Mouse (Mus musculus): ENCODE measurements around the gene Cfb. TPM values are rescaled to one million over a fixed set of nuclear protein-coding genes. Genes with fewer than 3 reads are reported as not detected.

Gene Cfb
- total and polyA plus RNA-seq, 2 experiments: 709 to 1,577 TPM

DNA sequence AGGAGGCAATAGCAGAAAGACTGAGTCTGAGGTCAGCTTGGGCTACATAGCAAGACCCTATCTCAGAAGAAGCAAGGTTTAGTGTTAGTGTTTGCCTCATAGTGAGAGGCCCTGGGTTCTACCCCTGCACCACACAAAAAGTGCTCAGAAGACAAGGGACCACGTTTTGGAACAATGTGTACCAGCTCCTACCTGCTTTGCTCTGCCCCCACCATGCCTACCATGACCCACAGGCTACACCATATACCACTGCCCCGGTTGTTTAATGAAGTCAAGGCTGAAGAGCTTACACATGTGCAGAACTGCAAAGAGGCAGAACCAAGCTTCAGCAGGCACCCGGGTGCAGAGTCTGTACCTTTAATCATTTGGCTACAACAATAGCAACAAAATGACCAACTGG lies 55.1 kb downstream of the Cfb start:
- Histone ChIP-seq H3K9ac (ENCODE audit: low read depth, low read length) (no peak overlapping the region), H3K27ac (replicated peaks; ENCODE audit: insufficient read depth, low read depth, low read length) (no peak overlapping the region), H3K4me1 (ENCODE audit: control insufficient read depth, insufficient read depth, low read length) (peaks cover 13% of the 10 kb centered on the region), H3K36me3 (ENCODE audit: control insufficient read depth, insufficient read depth, low read length) (no peaks in the 10 kb centered on the region), H3K4me3 (ENCODE audit: insufficient read depth, low read depth, low read length) (no peak overlapping the region), H3K79me2 (ENCODE audit: control insufficient read depth, insufficient read depth, low read length) (no peaks in the 10 kb centered on the region), H3K27me3 (ENCODE audit: control insufficient read depth, insufficient read depth, low read length) (no peaks in the 10 kb centered on the region)
- no peak for DNase-seq (ENCODE audit: extremely low read depth, low read depth, low spot score)
- no peak for TF ChIP-seq POLR2A (IDR thresholded peaks at IDR 0.05; ENCODE audit: extremely low read depth, insufficient read depth, low read length)
- TF ChIP-seq CTCF (IDR thresholded peaks at IDR 0.05; ENCODE audit: low read depth, low read length): no peak
- WGBS: 85% methylated on average over 3 of the region's 3 CpGs

Other genes with a start within 250 kb of the Cfb start
Only the 30 nearest of the 36 such genes appear.
- gene Fkbpl, start 217.8 kb downstream of the Cfb start, total RNA-seq (2014; rRNA removed): 4.2 and 5.3 TPM in 2 replicates
- gene Fkbpl, start 217.8 kb downstream of the Cfb start, polyA plus RNA-seq (2012; rRNA removed): 2.0 and 3.0 TPM in 2 replicates
- gene Atf6b, start 215.4 kb downstream of the Cfb start, total RNA-seq (2014; rRNA removed): 4.4 and 6.6 TPM in 2 replicates
- gene Atf6b, start 215.4 kb downstream of the Cfb start, polyA plus RNA-seq (2012; rRNA removed): 29.8 and 34.6 TPM in 2 replicates
- gene Tnxb, start 192.0 kb downstream of the Cfb start, total RNA-seq (2014; rRNA removed): 3.6 and 5.6 TPM in 2 replicates
- gene Tnxb, start 192.0 kb downstream of the Cfb start, polyA plus RNA-seq (2012; rRNA removed): 2.4 and 3.5 TPM in 2 replicates
- gene C4b, start 118.6 kb downstream of the Cfb start, total RNA-seq (2014; rRNA removed): 421 and 487 TPM in 2 replicates
- gene C4b, start 118.6 kb downstream of the Cfb start, polyA plus RNA-seq (2012; rRNA removed): 561 and 742 TPM in 2 replicates
- 0.18 and 12.8 TPM in 2 replicates for gene Cyp21a1, start 58.0 kb downstream of the Cfb start, total RNA-seq (2014; rRNA removed)
- gene Cyp21a1, start 58.0 kb downstream of the Cfb start, polyA plus RNA-seq (2012; rRNA removed): 0.10 TPM in 1 of 2 replicates, not detected in the other
- 7.6 and 7.9 TPM in 2 replicates for gene Stk19, start 25.6 kb downstream of the Cfb start, total RNA-seq (2014; rRNA removed)
- gene Stk19, start 25.6 kb downstream of the Cfb start, polyA plus RNA-seq (2012; rRNA removed): 16.6 and 19.8 TPM in 2 replicates
- gene Dxo, start 25.5 kb downstream of the Cfb start, total RNA-seq (2014; rRNA removed): 9.7 and 12.8 TPM in 2 replicates
- gene Dxo, start 25.5 kb downstream of the Cfb start, polyA plus RNA-seq (2012; rRNA removed): 26.3 and 36.6 TPM in 2 replicates
- 32.0 and 39.4 TPM in 2 replicates for gene Skiv2l, start 12.3 kb downstream of the Cfb start, total RNA-seq (2014; rRNA removed)
- gene Skiv2l, start 12.3 kb downstream of the Cfb start, polyA plus RNA-seq (2012; rRNA removed): 51.1 and 61.7 TPM in 2 replicates
- 21.9 and 22.0 TPM in 2 replicates for gene Nelfe, start 12.1 kb downstream of the Cfb start, total RNA-seq (2014; rRNA removed)
- 14.9 and 17.1 TPM in 2 replicates for gene Nelfe, start 12.1 kb downstream of the Cfb start, polyA plus RNA-seq (2012; rRNA removed)
- gene Zbtb12, start 17.0 kb upstream of the Cfb start, total RNA-seq (2014; rRNA removed): 1.8 and 3.2 TPM in 2 replicates
- gene Zbtb12, start 17.0 kb upstream of the Cfb start, polyA plus RNA-seq (2012; rRNA removed): 3.3 and 4.6 TPM in 2 replicates
- 1.1 TPM in 1 of 2 replicates, not detected in the other for gene Gm20547, start 19.5 kb upstream of the Cfb start, total RNA-seq (2014; rRNA removed)
- gene Gm20547, start 19.5 kb upstream of the Cfb start, polyA plus RNA-seq (2012; rRNA removed): 0.09 TPM in 1 of 2 replicates, not detected in the other
- 101 and 113 TPM in 2 replicates for gene C2, start 35.7 kb upstream of the Cfb start, total RNA-seq (2014; rRNA removed)
- 65.1 and 82.1 TPM in 2 replicates for gene C2, start 35.7 kb upstream of the Cfb start, polyA plus RNA-seq (2012; rRNA removed)
- 45.2 and 54.6 TPM in 2 replicates for gene Ehmt2, start 36.0 kb upstream of the Cfb start, total RNA-seq (2014; rRNA removed)
- 81.8 and 103 TPM in 2 replicates for gene Ehmt2, start 36.0 kb upstream of the Cfb start, polyA plus RNA-seq (2012; rRNA removed)
- gene Slc44a4, start 51.9 kb upstream of the Cfb start, total RNA-seq (2014; rRNA removed): 0.13 and 0.18 TPM in 2 replicates
- gene Slc44a4, start 51.9 kb upstream of the Cfb start, polyA plus RNA-seq (2012; rRNA removed): 0.34 and 0.35 TPM in 2 replicates
- 27.6 and 36.8 TPM in 2 replicates for gene Neu1, start 68.7 kb upstream of the Cfb start, total RNA-seq (2014; rRNA removed)
- 52.5 and 62.5 TPM in 2 replicates for gene Neu1, start 68.7 kb upstream of the Cfb start, polyA plus RNA-seq (2012; rRNA removed)
- 3.6 and 10.1 TPM in 2 replicates for gene Hspa1b, start 96.7 kb upstream of the Cfb start, total RNA-seq (2014; rRNA removed)
- 10.0 and 11.2 TPM in 2 replicates for gene Hspa1b, start 96.7 kb upstream of the Cfb start, polyA plus RNA-seq (2012; rRNA removed)
- gene Gm20481, start 107.4 kb upstream of the Cfb start, total RNA-seq (2014; rRNA removed): not detected in 2 replicates
- gene Gm20481, start 107.4 kb upstream of the Cfb start, polyA plus RNA-seq (2012; rRNA removed): not detected in 2 replicates
- 0.18 and 0.60 TPM in 2 replicates for gene Hspa1a, start 109.6 kb upstream of the Cfb start, total RNA-seq (2014; rRNA removed)
- 0.45 TPM in 2 replicates for gene Hspa1a, start 109.6 kb upstream of the Cfb start, polyA plus RNA-seq (2012; rRNA removed)
- 0.18 TPM in 1 of 2 replicates, not detected in the other for gene Hspa1l, start 110.2 kb upstream of the Cfb start, total RNA-seq (2014; rRNA removed)
- gene Hspa1l, start 110.2 kb upstream of the Cfb start, polyA plus RNA-seq (2012; rRNA removed): 0.05 TPM in 1 of 2 replicates, not detected in the other
- gene Lsm2, start 119.3 kb upstream of the Cfb start, total RNA-seq (2014; rRNA removed): 7.9 and 11.1 TPM in 2 replicates
- 55.1 and 63.0 TPM in 2 replicates for gene Lsm2, start 119.3 kb upstream of the Cfb start, polyA plus RNA-seq (2012; rRNA removed)
- gene Vars, start 138.5 kb upstream of the Cfb start, total RNA-seq (2014; rRNA removed): 11.8 and 27.5 TPM in 2 replicates
- gene Vars, start 138.5 kb upstream of the Cfb start, polyA plus RNA-seq (2012; rRNA removed): 39.8 and 52.7 TPM in 2 replicates
- gene Vwa7, start 154.1 kb upstream of the Cfb start, total RNA-seq (2014; rRNA removed): 0.07 and 0.09 TPM in 2 replicates
- 0.16 and 0.27 TPM in 2 replicates for gene Vwa7, start 154.1 kb upstream of the Cfb start, polyA plus RNA-seq (2012; rRNA removed)
- 0.54 TPM in 1 of 2 replicates, not detected in the other for gene Sapcd1, start 165.5 kb upstream of the Cfb start, total RNA-seq (2014; rRNA removed)
- gene Sapcd1, start 165.5 kb upstream of the Cfb start, polyA plus RNA-seq (2012; rRNA removed): 0.66 TPM in 1 of 2 replicates, not detected in the other
- 1.0 and 2.0 TPM in 2 replicates for gene Msh5, start 184.2 kb upstream of the Cfb start, total RNA-seq (2014; rRNA removed)
- 1.1 and 3.9 TPM in 2 replicates for gene Msh5, start 184.2 kb upstream of the Cfb start, polyA plus RNA-seq (2012; rRNA removed)
- 15.9 and 20.3 TPM in 2 replicates for gene Clic1, start 187.4 kb upstream of the Cfb start, total RNA-seq (2014; rRNA removed)
- 12.2 and 16.8 TPM in 2 replicates for gene Clic1, start 187.4 kb upstream of the Cfb start, polyA plus RNA-seq (2012; rRNA removed)
- gene Ddah2, start 196.5 kb upstream of the Cfb start, total RNA-seq (2014; rRNA removed): 3.0 and 3.6 TPM in 2 replicates
- gene Ddah2, start 196.5 kb upstream of the Cfb start, polyA plus RNA-seq (2012; rRNA removed): 3.8 and 3.9 TPM in 2 replicates
- not detected in 2 replicates for gene Ly6g6c, start 202.9 kb upstream of the Cfb start, total RNA-seq (2014; rRNA removed)
- not detected in 2 replicates for gene Ly6g6c, start 202.9 kb upstream of the Cfb start, polyA plus RNA-seq (2012; rRNA removed)
- 0.18 TPM in 1 of 2 replicates, not detected in the other for gene Mpig6b, start 203.7 kb upstream of the Cfb start, total RNA-seq (2014; rRNA removed)
- 0.06 TPM in 1 of 2 replicates, not detected in the other for gene Mpig6b, start 203.7 kb upstream of the Cfb start, polyA plus RNA-seq (2012; rRNA removed)
- 0.37 TPM in 1 of 2 replicates, not detected in the other for gene Ly6g6e, start 214.4 kb upstream of the Cfb start, total RNA-seq (2014; rRNA removed)
- 0.33 and 0.35 TPM in 2 replicates for gene Ly6g6e, start 214.4 kb upstream of the Cfb start, polyA plus RNA-seq (2012; rRNA removed)
- 0.47 TPM in 1 of 2 replicates, not detected in the other for gene Ly6g6d, start 215.5 kb upstream of the Cfb start, total RNA-seq (2014; rRNA removed)
- 0.24 and 0.67 TPM in 2 replicates for gene Ly6g6d, start 215.5 kb upstream of the Cfb start, polyA plus RNA-seq (2012; rRNA removed)